Mouse (Mus musculus): Measurements from ENCODE around the gene Ddc.

Gene Ddc

DNA sequence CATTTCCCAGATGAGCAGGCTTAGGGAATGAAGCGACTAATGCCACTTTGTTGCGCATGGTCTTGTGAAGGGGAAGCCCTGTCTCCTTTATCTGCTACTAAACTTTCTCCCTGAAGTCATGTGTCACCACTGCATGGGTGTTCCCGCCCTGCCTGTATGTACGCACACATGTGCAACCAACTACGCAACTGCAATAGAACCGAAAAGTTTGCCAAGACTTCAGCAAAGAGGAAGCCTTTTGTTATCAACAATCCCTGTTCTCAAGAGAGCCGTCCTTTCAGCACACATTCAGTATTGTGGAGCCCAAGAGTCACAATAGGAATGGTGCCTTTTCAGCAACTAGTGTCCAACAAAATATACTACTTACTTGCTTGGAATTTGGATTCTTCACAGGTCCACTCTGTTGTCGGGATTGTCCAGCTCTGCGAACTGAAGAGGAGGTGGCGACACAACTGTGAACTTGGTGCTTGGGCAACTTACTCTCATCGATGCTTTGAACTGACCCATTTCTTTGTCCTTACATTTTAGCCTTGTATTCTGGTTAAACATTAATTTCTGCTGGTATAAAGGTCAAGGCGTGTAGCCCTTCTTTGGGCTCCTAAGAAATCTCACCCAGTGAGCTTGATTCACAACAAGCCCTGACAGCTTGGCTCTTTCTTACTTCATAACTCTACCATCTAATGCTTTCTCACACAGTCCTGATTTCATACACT lies at the start of gene Ddc:
Gene Ddc (minus strand): TSS at position 500 of the 713 bp plus-strand sequence.
- DNase-seq, result peak; percentile 42 to 45

DNA sequence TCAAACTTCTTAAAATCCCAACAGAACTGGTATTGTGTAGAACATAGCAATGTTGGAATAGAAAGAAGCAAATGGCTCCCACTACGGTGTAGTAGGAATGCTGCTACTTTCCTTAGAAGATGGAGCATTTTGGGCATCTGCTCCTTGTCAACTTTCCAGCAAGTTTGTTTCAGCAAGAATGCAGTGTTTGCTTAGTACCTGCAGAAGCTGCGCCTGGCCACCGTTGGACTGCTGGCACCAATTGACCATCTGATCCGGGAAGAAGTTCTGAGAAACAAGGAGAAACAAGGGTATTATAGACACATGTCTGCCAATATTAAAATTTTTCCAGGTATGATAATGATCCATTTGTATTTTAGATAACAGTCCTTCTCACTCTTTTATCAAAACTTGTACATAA lies 47.8 kb upstream of the Ddc start:
- no peak for DNase-seq

DNA sequence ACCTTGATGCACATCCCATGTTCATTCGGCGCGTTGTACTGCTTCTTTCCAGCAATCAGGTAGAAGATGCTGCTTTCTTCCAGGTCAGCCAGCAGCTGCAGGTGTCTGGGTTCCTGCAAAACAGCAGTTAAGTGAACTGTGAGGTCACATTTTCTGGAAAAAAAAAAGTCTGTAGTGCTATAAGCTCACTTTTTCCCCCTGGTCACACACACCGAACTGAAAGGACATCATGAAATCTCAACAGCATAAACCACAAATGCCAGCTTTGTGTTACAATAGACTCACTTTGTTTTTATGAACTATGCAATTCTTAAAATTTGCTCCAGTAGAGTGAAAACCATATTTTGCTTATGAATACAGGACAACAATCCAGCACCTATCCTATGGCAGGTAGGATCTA lies 46.9 kb upstream of the Ddc start:
- no peak for DNase-seq

DNA sequence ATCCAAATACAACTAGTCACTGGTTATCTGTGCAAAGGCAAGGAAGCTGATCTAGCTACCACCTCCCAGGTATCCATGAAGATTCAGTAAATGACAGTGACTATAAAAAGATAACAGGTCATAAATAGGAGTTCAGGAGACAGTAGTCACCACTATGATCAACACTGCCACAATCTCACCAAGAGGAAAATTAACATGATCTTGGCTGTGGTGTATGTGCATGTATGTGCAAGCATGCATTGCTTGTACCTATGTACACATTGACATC lies 46.1 kb upstream of the Ddc start:
- DNase-seq, result no peak

DNA sequence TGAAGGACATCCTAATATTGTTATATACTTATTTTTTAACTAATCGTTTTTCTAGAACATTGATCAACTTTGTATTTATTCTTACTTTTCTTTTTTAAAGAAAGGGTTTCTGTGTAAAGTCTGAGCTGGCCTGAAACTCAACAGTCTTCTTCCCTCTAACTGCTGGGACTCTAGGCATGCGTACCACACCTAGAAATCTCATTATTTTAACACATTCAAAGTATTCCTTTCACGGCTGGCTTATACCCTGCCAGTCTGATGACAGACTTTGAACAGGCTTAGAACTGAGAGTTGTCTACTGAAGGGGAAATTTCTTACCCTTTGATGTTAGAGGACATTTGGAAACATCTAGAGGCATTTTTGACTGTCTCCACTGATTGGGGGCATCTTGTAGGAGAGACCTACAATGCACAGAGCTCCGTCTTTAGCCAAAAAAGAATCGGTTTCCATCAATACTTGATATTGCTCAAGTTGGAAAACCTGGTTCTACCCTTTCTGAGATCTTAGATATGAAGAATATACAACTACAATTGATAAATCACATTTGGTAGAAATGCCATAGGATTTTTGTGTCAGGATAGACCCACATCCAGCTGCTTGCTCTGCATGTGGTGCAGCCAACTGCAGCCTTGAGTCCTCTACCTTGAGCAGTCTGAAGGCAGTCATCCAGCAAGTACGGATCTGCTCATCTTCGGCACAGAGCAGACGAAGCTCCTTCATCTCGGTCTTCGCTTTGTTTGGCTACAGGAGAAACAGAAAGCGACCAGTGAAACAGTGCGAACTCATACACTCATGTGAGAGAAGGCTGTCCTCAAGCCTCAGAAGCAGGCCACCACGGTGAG lies 45.5 kb upstream of the Ddc start:
- DNase-seq, result no peak

DNA sequence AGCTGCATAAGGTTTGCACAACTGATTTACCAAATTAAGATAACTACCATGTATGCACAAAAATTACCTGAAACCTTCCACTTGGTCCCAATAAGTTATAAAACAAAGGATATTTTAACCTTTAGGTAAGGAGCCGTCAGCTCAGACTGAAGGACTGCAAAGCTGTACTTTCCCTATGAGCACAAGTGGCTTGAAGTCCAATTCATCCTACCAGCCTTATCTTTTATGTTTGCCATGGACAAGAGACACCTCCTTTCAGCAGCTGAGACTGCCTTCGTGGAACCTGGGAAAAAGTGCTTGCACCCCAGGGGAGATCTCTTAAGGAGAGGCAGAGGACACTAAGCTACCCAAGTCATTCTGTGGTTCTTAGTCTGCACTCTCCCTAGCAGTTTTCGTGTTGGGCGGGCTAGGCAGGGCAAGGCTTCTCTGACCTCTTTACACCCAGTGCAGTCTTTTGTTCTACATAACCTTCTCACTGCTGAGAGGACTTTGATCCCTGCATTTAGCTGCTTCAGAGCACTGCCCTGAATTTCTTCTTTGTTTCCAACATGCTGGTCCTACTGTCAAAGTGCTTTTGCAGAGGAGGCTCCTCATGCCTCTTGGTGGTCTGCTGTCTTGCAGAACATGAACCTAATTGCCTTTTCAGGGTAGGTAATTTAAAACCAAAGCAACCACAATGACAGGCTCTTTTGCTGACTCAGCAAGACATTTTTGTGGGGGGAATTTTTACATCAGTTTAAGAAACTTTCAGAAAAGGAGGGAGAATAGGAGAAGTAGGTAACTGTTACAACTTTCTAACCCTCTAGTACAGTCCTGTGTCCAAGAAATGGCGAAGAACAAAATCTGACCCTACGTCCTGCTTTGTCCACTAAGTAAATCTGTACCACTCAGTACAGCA lies 44.6 kb upstream of the Ddc start:
- DNase-seq, result peak in 1 of 2 experiments; percentile 16

DNA sequence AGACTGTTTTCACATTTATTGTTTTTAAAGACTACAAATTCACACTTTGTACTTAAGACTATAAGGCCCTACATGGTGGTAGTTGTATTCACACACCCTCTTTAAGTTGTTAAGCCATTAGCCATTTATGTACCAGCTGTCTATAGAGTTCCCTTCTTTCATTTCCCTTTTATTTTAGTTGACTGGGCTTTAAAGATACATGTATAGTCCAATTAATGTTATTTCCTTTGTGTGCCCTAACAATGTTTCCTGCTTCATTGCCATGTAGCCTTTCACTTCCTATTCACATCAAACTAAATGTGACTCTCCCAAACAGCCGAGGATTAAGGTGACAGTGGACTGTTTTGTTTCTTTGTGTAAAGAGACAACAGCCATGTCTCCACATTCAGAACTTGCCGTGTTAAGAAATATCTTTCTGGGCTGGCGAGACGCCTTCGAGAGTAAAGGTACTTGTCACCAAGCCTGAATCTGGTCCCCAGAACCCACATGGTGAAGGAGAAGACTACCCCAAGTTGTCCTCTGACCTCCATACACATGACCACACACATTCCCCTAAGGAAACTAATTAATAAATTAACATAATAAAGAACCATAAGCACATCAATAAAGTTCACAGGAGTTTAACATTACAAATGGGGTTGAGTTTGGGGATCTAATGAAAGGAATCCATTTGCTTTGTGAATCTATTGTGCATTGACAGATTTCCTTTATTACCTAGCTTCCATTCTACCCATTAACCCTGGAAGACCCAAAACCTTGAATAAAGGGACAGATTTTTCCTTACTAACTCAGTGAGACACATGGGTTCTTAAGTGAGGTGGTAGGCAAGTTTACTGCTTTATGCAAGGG lies 43.1 kb upstream of the Ddc start:
- DNase-seq, result no peak

DNA sequence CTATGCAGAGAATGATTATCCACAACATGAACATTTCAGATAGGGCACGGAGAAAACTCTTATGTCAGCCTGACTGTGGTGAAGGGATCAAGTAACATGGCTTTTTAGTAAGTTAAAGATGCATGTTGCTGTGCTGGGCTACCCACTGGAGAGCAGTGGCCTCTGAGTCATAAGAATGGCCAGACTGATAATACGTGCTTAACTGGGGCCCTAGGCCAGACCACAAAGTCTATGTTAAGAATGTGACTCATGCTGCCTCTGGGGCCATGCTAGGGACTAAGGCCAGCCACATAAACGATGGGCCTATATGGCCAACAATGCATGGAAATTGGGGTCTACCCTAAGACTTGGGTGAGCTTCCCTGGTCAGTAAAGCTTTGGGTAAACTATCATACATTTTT lies 41.7 kb upstream of the Ddc start:
- DNase-seq, result no peak

DNA sequence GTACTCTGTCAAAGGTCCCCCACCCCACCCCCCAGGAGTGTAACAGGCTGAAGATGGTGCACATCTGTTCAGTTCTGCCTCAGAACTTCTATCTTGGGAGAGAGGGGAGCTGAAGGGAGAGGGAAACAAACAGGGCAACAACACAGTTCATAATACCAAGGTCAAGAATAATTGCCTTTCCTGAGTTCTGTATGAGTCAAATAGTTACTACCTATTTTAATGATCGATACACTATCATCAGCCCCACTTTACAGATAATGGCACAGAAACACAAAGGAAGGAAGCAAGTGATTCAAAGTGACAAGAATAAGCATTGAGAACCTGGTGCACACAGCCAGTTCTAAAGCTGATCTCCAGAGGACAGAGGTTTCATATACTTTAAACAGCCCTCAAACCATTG lies 40.6 kb upstream of the Ddc start:
- DNase-seq, result no peak

DNA sequence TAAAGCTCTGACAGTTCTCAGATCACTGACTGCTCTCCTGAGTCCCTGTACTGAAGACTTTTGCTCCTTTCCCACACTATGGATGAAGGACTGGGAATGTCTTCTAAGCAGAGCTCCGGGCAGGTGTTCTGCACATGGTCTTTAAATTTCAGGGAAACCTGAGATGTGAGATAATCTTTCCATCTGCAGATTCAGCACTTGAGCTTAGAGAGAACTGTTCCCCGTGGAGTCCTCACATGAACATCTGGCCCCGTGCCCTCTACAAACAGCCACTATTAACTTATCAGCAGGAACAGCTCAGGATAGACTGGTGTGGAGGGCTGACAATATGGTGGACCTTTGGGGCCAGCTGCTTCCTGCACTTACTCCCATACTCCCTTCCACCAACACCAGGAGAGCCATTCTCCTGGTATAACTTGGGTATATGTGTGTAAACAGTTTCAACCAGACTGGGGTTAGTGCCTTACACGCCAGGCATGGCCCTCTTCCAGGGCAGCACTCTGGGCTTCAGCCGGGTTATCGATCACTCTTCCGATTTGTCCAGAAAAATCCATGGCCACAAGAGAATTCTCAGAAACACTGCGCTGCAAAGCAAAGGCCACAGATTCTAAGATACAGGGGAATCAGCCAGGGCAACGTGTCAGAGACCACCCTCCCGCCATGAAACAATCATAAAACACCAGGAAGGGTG lies 39.5 kb upstream of the Ddc start:
- DNase-seq, result peak in 1 of 2 experiments; percentile 32

DNA sequence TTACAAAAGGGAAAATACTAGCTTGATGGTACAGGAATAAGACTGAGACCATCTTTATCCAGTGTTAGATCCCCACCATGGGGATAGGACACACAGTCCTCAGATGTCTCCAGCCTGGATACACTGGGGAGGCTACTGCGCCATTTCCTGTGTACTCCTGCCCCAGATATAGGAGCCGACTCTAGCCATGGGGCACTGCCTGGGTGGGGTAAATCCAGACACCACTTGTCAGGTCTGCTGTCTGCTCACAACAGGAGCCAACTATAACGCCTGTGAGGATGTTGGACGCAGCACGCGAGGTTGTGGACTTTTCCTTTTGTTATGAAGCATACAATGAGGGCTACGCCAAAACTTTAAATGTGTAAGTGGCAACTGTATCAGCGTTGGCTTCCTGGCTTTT lies 36.9 kb upstream of the Ddc start:
- DNase-seq, result no peak

DNA sequence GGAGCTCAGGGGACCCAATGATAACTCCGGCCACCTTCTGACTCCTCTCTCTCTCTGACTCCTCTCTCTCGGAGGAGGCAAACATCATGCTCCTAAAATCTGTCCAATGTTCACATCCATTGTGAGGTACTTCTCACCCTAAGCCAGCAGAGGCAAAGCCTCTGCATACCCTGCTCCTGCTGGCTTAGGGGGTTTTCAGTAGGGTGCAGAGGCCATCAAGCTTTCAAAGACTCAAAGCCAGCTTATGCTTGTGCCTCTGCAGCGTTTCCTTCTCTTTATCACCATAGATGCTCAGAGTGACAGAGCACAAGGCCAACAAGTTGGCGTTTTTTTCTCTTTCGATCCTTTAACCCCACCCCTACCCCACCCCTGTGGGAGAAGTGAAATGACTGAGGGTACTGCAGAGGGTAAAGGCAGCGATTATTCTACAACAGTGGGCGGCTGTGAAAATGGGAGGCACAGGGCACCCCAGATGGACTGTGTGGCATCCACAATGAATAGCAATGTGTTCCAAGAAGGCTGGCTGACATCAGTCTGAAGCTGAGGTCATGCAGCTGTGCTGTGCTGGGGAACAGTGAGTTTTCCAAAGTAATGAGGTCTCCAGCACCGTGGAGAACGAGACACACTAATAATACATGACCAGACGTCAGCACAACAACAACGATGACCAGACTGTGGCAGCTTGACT lies 34.3 kb upstream of the Ddc start:
- DNase-seq, result no peak

DNA sequence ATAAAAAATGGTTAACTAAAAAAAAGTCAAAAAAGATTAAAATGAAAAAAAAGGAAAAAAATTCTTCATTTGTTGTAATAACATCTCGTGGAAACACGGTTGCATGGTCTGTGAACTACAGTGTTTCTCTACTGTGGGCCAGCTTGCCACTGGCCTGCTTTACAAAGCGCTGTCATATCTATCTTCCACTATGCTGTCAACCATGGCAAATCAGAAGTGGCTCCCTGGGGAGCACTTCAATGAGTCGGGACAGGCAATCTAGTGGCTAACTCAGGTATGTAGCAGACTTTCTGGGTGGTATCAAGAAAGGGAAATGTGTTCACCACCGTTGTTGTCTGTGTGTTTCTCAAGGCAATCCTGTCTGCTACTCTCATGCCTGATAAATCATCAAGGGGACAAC lies 33.7 kb upstream of the Ddc start:
- no peak for DNase-seq

DNA sequence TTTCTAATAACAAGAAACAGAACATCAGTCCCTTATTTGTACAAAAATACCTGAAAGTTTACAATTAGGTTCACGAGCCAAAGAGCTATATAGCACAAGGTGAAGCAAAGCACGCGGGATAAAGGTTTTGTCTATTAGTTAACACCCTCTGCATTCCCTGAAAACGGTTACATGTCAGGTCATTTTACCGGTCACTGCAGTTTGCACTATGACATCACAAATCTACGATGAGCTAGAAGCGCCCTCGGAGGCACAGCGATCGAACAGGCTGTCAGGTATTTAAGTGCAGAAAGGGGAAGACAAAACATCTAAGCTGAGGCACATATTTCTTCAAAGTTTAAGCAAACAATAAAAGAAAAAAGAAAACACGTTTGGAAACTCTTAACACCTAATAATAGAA lies 32.6 kb upstream of the Ddc start:
- no peak for DNase-seq

DNA sequence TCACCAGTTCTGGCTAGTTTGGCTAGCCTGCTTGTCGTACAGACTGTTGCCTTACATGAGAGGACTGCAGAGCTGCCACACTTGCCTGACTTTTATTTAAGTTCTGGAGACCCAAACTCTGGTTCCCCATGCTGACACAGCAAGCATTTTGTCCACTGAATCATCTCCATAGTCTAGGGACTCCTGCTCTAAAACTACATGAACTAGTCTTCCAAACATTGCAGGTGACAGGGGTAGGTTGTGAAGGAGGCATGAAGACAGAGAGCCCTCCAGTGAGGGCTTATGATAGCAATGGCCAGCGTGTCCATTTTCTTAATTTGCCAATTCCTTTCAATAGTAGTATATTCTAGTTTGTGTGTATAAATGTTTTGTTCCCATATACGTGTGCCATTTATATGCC lies 31.1 kb upstream of the Ddc start:
- DNase-seq, result no peak

DNA sequence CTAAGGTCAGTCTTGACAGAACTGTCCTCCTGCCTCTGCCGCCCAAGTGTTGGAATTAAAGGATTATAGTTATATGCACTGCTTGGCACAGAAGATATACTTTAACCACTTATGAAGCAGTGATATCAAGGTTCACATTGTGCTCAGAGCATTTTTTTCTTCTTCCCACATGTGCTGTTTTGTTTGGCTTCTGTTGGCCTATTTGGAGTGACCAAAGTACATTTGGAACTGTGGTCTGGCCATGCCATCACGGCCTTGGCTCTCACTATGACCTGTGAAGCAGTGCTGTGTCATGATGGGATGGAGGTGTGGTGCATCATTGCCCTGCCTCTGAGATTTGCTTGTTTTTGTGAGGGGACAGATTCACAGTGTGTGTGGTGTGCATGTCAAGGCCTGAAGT lies 30.6 kb upstream of the Ddc start:
- peak; percentile 45 to 77 for DNase-seq

DNA sequence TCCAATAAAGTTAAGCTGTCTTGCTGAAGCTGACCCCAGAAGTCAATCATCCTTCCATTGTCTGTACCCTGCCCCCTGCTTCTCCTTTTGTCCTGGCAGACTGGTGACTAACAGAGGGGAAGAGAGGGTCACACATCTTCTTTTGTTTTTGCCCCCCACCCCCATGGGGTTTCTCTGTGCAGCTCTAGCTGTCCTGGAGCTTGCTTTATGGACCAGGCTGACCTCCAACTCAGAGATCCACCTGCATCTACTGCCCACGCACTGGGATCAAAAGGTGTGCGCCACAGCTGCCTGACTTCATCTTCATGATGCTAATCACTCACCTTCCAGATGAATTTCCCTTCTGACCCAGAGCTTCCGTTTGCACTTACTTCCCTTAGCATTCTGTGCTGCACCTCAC lies 26.0 kb upstream of the Ddc start:
- no peak for DNase-seq

DNA sequence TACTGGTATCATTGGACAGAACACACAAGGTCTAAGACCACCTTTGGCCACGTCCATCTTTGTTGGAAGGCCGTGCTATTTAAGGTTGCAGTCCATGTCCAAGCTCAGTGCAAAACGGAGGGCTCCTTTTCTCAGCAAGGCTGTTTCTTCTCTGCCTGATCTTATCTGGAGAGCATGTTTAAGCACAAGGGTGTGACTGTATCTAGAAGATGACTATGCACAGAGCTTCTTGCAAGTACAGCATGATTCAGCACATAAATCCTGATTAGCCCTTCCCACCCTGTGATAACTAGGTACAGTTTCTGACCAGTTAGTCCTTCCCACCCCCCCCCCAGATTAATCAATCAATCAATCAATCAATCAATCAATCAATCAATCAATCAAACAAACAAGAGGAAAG lies 25.4 kb upstream of the Ddc start:
- no peak for DNase-seq

DNA sequence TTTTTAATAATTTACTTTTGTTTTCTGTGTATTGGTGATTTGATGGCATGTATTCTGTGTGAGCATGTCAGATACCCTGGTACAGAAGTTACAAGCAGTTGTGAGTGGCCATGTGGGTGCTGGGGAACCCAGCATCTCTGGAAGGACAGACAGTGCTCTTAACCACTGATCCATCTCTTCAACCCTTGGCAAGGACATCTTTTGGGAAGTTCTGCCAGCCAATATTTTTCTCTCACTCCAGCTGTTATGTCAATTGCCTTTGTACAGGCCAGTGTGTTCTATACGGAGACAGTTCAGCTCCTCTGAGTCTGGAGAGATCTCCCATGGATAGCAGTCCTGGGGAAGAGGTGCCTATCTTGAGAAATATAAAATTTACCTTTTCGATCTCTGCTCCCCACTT lies 24.2 kb upstream of the Ddc start:
- DNase-seq, result no peak

DNA sequence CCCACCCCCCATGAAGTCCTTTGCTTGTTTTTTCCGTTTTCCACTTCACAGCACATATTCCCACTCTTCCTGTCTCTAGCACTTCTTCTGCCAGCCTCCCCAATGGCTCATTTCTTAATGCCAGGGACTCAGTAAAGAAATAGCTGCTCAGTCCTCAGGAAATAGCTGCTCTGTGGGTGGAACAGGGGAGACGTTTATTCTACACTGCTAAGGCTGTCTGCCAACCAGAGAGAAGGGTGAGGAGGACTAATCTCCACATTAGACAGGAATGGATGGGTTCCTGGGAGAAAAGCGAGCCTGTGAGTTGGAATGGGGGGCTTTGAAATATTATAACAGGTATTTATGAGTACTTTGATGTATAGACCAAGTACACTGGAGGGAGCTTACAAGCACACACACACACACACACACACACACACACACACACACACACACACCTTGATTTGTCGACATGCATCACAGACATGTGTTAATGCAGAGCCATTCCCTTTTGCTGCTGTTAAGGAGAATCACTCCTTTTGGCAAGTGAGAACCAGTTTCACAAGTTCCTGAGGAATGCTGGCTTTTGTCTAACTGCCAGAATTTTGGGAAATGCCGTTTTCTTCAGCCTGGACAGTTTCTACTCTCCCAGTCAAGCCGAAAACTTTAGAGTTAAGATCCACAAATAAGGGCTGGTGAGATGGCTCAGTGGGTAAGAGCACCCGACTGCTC lies 9.9 kb upstream of the Ddc start:
- DNase-seq, result no peak

DNA sequence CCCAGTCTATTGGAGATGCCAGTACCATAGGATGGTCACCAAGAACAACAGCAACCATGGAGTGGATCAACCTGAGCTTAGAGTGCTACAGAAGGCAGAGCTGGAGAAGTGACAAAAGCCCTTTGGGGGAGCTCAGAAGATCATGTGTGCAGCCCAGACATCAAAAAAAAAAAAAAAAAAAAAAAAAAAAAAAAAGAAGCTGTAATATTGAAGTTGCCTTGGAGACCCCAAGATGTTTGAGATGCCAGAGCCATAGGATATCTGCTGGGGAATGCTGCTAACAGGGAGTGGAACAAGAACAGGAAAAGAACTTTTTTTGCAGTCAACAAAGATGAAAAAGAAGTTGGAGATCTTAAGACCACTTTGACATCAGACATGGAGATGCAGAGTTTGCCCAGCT lies 7.6 kb upstream of the Ddc start:
- no peak for DNase-seq

Data from kidney, postnatal 25 days (tissue).